Mouse (Mus musculus): ENCODE results near the gene Rbm10. TPM values are rescaled to one million over a fixed set of nuclear protein-coding genes. Genes with fewer than 3 reads are reported as not detected.
A peak's percentile ranks its signal among the peaks of the same experiment; 100 is the strongest.

Rbm10 gene
- polyA plus RNA-seq (2012; ENCODE audit: insufficient read depth, insufficient read length, missing spikeins), result 14.9 and 17.3 TPM in 2 replicates

GRCm38 (mm10) chrX:20617176-20617902 is at the start of gene Rbm10, which contains the start of gene Ndufb11:
Gene Rbm10 (plus strand): TSS chrX:20617503.
Gene Ndufb11 (minus strand): TSS chrX:20617619.
- Histone ChIP-seq H3K4me3 (ENCODE audit: insufficient read depth, low read length) (peak within 1 kb of the TSS; percentile 80), H3K27ac (ENCODE audit: insufficient read depth, low read depth, low read length) (peak within 1 kb of the TSS; percentile 86), H3K4me1 (ENCODE audit: control insufficient read depth, insufficient read depth, low read length) (peaks cover 2% of the 10 kb centered on the region; the same call in 1 of the 2 replicates)
- TF ChIP-seq POLR2A (IDR thresholded peaks at IDR 0.05; ENCODE audit: borderline replicate concordance, low read depth, low read length) (no peak), CTCF (IDR thresholded peaks at IDR 0.05; ENCODE audit: low read depth, low read length) (no peak)

GRCm38 (mm10) chrX:20571024-20571423 is 46.3 kb upstream of the Rbm10 start:
- no peak overlapping the region for H3K27ac ChIP-seq (ENCODE audit: insufficient read depth, low read depth, low read length)
- no peak for TF ChIP-seq POLR2A (IDR thresholded peaks at IDR 0.05; ENCODE audit: borderline replicate concordance, low read depth, low read length)
- TF ChIP-seq CTCF (IDR thresholded peaks at IDR 0.05; ENCODE audit: low read depth, low read length), result no peak
- peaks cover 23% of the 10 kb centered on the region for H3K4me1 ChIP-seq (ENCODE audit: control insufficient read depth, insufficient read depth, low read length)
- no peak overlapping the region for H3K4me3 ChIP-seq (ENCODE audit: insufficient read depth, low read length)

DNA sequence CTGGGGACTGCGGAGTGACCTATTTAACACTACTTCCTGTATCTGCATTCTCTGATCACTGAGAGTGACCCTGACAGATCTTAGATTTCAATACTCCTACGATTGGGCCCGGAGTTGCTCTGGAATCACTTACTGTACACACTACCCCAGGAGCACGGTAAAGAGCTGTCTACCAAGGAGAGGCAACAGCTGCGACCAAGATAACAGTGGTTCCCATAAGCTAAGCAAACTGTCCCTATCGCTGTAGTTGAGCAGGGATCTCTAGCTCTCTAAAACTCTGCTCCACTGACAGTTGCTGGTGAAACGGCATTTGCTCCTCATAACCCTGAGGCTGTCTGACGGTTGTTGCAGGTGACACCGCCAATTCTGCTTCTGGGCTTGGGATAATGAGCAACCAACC is 44.6 kb upstream of the Rbm10 start:
- no peak for TF ChIP-seq POLR2A (IDR thresholded peaks at IDR 0.05; ENCODE audit: borderline replicate concordance, low read depth, low read length)
- TF ChIP-seq CTCF (IDR thresholded peaks at IDR 0.05; ENCODE audit: low read depth, low read length), result no peak
- no peak overlapping the region for H3K4me3 ChIP-seq (ENCODE audit: insufficient read depth, low read length)

GRCm38 (mm10) chrX:20573927-20574326 is 43.4 kb upstream of the Rbm10 start:
- TF ChIP-seq CTCF (IDR thresholded peaks at IDR 0.05; ENCODE audit: low read depth, low read length), result no peak
- TF ChIP-seq POLR2A (IDR thresholded peaks at IDR 0.05; ENCODE audit: borderline replicate concordance, low read depth, low read length), result no peak
- Histone ChIP-seq H3K4me3 (ENCODE audit: insufficient read depth, low read length) (no peak overlapping the region), H3K4me1 (ENCODE audit: control insufficient read depth, insufficient read depth, low read length) (peaks cover 21% of the 10 kb centered on the region), H3K27ac (ENCODE audit: insufficient read depth, low read depth, low read length) (no peak overlapping the region)

More for the DNA sequence above, 44.6 kb upstream of the Rbm10 start:
- peak overlapping the region; percentile 6; the same call in 1 of the 2 replicates for H3K27ac ChIP-seq (ENCODE audit: insufficient read depth, low read depth, low read length)
- H3K4me1 ChIP-seq (ENCODE audit: control insufficient read depth, insufficient read depth, low read length), result peaks cover 21% of the 10 kb centered on the region

DNA sequence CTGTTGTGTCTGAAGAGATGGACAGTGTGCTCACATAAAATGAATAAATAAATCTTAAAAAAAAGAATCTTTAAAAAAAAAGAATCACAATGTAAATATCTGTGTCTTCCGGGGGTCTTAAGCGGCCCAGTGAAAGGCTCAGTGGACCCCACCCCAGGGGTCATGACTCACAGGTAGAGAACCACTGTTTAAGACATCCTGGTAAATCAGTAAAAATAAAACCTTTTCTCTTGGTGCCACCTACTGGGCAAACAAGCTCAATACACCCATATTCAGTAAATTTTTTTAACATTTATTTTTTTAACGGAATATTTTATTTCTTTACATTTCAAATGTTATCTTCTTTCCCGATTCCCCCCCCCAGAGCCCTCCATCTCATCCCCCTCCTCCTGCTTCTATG is 29.3 kb upstream of the Rbm10 start:
- TF ChIP-seq CTCF (IDR thresholded peaks at IDR 0.05; ENCODE audit: low read depth, low read length), result no peak
- no peak for TF ChIP-seq POLR2A (IDR thresholded peaks at IDR 0.05; ENCODE audit: borderline replicate concordance, low read depth, low read length)
- Histone ChIP-seq H3K4me3 (ENCODE audit: insufficient read depth, low read length) (no peak overlapping the region), H3K4me1 (ENCODE audit: control insufficient read depth, insufficient read depth, low read length) (no peaks in the 10 kb centered on the region), H3K27ac (ENCODE audit: insufficient read depth, low read depth, low read length) (no peak overlapping the region)

DNA sequence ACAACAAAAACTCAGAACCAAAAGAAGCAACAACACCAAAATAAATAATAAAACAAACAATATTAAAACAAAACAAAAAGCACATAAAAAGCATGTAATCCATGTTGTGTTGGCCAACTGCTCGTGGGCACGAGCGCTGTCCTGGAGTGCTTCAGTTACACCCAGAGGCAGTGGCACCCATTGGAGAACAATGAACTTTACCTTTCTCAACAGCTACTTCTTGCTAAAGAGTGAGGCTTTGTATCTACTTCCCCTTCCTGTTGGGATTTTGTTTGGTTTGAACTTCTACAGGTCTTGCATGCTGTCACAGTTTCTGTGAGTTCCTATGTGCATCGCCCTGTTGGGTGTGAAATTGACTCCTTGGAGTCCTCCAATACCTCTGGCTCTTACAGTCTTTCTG is 8.8 kb upstream of the Rbm10 start:
- Histone ChIP-seq H3K4me1 (ENCODE audit: control insufficient read depth, insufficient read depth, low read length) (no peaks in the 10 kb centered on the region), H3K4me3 (ENCODE audit: insufficient read depth, low read length) (no peak overlapping the region), H3K27ac (ENCODE audit: insufficient read depth, low read depth, low read length) (no peak overlapping the region)
- TF ChIP-seq CTCF (IDR thresholded peaks at IDR 0.05; ENCODE audit: low read depth, low read length) (no peak), POLR2A (IDR thresholded peaks at IDR 0.05; ENCODE audit: borderline replicate concordance, low read depth, low read length) (no peak)

DNA sequence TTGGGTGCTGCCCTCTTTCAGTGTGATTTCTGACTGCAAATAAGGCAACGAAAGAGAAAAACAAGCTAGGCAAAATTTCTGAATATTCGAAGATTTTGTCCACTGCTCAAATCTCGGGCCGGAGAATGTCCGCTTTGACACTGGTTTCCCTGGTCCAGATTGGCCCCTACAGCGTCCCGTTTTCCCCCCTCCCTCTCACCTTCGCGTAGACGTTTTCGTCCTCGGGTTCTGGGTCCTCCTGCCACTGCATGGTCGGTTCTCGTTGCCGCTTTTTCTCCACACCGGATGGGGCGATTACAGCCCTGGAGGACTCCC is 485 bp upstream of the Rbm10 start:
- Histone ChIP-seq H3K27ac (ENCODE audit: insufficient read depth, low read depth, low read length) (peak overlapping the region; percentile 86), H3K4me3 (ENCODE audit: insufficient read depth, low read length) (peak overlapping the region; percentile 80), H3K4me1 (ENCODE audit: control insufficient read depth, insufficient read depth, low read length) (peaks cover 2% of the 10 kb centered on the region; the same call in 1 of the 2 replicates)
- TF ChIP-seq POLR2A (IDR thresholded peaks at IDR 0.05; ENCODE audit: borderline replicate concordance, low read depth, low read length), result no peak
- no peak for TF ChIP-seq CTCF (IDR thresholded peaks at IDR 0.05; ENCODE audit: low read depth, low read length)

DNA sequence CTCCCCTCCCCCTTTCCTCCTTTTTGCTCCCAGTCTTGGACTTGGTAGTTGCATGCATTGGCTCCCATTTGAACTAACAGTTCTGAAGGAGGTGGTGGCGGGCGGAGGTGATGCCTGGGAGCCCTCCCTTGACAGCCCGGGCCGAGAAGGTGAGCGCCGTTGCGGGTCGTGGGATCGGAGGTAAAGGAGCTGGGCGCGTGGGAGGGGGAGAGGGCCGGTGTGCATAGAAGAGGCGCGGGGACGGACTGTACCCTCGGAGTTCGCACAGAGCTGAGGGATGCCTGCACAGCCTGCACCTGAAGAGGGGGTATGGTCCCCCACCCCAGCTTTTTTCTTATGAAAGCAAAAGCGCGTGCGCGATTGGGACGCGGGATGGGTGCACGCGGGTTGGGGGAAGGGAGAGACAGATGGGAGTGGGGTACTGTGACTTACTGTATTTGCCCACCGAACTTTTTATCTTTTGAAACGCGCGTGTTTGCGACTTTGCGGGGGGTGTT is 648 bp downstream of the Rbm10 start:
- Histone ChIP-seq H3K4me1 (ENCODE audit: control insufficient read depth, insufficient read depth, low read length) (peaks cover 2% of the 10 kb centered on the region; the same call in 1 of the 2 replicates), H3K27ac (ENCODE audit: insufficient read depth, low read depth, low read length) (peak overlapping the region; percentile 86), H3K4me3 (ENCODE audit: insufficient read depth, low read length) (peak overlapping the region; percentile 80)
- no peak for TF ChIP-seq POLR2A (IDR thresholded peaks at IDR 0.05; ENCODE audit: borderline replicate concordance, low read depth, low read length)
- TF ChIP-seq CTCF (IDR thresholded peaks at IDR 0.05; ENCODE audit: low read depth, low read length), result no peak

DNA sequence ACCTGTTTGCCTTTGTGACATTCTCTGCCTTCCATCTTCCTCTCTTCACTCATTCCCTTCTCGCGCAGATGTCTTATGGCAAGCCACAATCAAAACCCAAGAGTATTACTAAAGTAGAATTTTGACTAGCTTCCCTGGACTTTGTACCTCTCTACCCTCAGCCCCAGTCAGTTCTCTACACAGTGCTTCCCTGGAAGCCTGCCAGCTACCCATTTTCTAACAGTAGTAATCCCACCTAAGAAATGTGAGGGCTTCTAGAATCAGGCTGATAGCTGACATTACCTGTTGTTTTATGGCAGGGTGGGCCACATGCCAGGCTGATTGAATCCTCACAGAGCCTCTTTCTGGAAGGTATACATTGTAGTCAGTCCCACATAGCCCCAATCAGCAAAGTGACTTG is 20.8 kb downstream of the Rbm10 start:
- Histone ChIP-seq H3K27ac (ENCODE audit: insufficient read depth, low read depth, low read length) (no peak overlapping the region), H3K4me1 (ENCODE audit: control insufficient read depth, insufficient read depth, low read length) (no peaks in the 10 kb centered on the region), H3K4me3 (ENCODE audit: insufficient read depth, low read length) (no peak overlapping the region)
- TF ChIP-seq CTCF (IDR thresholded peaks at IDR 0.05; ENCODE audit: low read depth, low read length) (no peak), POLR2A (IDR thresholded peaks at IDR 0.05; ENCODE audit: borderline replicate concordance, low read depth, low read length) (no peak)

- Histone ChIP-seq H3K27ac (ENCODE audit: insufficient read depth, low read depth, low read length) (no peak overlapping the region), H3K4me1 (ENCODE audit: control insufficient read depth, insufficient read depth, low read length) (no peaks in the 10 kb centered on the region), H3K4me3 (ENCODE audit: insufficient read depth, low read length) (no peak overlapping the region)
- TF ChIP-seq CTCF (IDR thresholded peaks at IDR 0.05; ENCODE audit: low read depth, low read length), result no peak
- no peak for TF ChIP-seq POLR2A (IDR thresholded peaks at IDR 0.05; ENCODE audit: borderline replicate concordance, low read depth, low read length)
Measured at GRCm38 (mm10) chrX:20644780-20645179, 27.5 kb downstream of the Rbm10 start.

All from bone marrow macrophage, adult 2 months (primary cell).